ENCODE assay signal across 29 mouse cellular contexts in the genomic region with DNA sequence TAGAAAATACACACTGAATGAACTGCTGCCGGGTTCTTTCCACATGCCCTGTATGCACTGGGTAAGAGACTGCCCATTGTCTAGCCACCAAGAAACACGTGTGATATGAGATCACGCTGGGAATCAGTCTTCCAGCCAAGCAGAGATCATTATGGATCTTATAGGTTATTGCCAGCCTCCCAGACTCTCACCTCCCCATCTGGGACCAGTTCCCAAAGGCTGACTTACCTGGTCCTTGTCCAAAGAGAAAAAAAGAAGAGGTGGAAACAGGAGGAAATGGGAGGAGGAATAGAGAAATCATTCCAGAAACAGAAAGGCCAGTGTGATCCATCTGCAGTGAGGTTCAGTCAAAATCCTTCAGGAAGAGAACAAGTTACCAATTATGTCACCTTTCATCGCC.
DNase-seq lines count a peak whose midpoint lies in the region; ATAC-seq and TF ChIP-seq lines count a peak whose summit lies in the region.
"Had no signal": no experiment of that assay in that cellular context is flagged by ENCODE, and none has a peak within 500 bp of the region (broad histone marks: within the 10 kb centered on the region; RNA-seq: fewer than 3 reads in every experiment).

No protein-coding gene starts in this region.

- TF ChIP-seq CTCF in intestine, postnatal 0 days (IDR thresholded peaks at IDR 0.05; ENCODE audit: low read depth), result no peak
- TF ChIP-seq CTCF in stomach, postnatal 0 days (IDR thresholded peaks at IDR 0.05; ENCODE audit: low read depth), result no peak

- TF ChIP-seq EP300 in stomach, postnatal 0 days (optimal IDR thresholded peaks at IDR 0.05), result no peak

- H3K36me3 ChIP-seq in intestine, embryonic 14.5 days (ENCODE audit: control insufficient read depth, insufficient read depth, low read length), result no peaks in the 10 kb centered on the region
- H3K36me3 ChIP-seq in intestine, postnatal 0 days (ENCODE audit: control insufficient read depth, insufficient read depth), result no peaks in the 10 kb centered on the region
- no peaks in the 10 kb centered on the region for H3K36me3 ChIP-seq in stomach, embryonic 14.5 days (ENCODE audit: control insufficient read depth, insufficient read depth, low read length)
- H3K36me3 ChIP-seq in stomach, postnatal 0 days (ENCODE audit: control insufficient read depth, insufficient read depth, low read length), result no peaks in the 10 kb centered on the region
- no peaks in the 10 kb centered on the region for H3K36me3 ChIP-seq in intestine, embryonic 15.5 days
- H3K36me3 ChIP-seq: forebrain, embryonic 10.5 days; G1E; heart, embryonic 12.5 days; liver, embryonic 15.5 days; midbrain, embryonic 15.5 days; neural tube, embryonic 12.5 days had no signal

- no peaks in the 10 kb centered on the region for H3K27me3 ChIP-seq in intestine, embryonic 14.5 days (replicated peaks; ENCODE audit: control insufficient read depth, insufficient read depth, low read length)
- no peaks in the 10 kb centered on the region for H3K27me3 ChIP-seq in intestine, postnatal 0 days (replicated peaks; ENCODE audit: control insufficient read depth, insufficient read depth, low read length)
- no peaks in the 10 kb centered on the region for H3K27me3 ChIP-seq in stomach, embryonic 14.5 days (ENCODE audit: control insufficient read depth, insufficient read depth, low read length)
- H3K27me3 ChIP-seq in stomach, postnatal 0 days (ENCODE audit: control insufficient read depth, insufficient read depth, low read length), result no peaks in the 10 kb centered on the region
- no peaks in the 10 kb centered on the region for H3K27me3 ChIP-seq in intestine, embryonic 15.5 days (replicated peaks)
- H3K27me3 ChIP-seq: CH12.LX; heart, embryonic 12.5 days; liver, embryonic 15.5 days; midbrain, embryonic 15.5 days; neural tube, embryonic 12.5 days had no signal

- no peaks in the 10 kb centered on the region for H3K9me3 ChIP-seq in intestine, embryonic 14.5 days (ENCODE audit: control insufficient read depth, low read length)
- H3K9me3 ChIP-seq in intestine, postnatal 0 days (ENCODE audit: control insufficient read depth), result no peaks in the 10 kb centered on the region
- H3K9me3 ChIP-seq in stomach, embryonic 14.5 days (ENCODE audit: control insufficient read depth, low read depth, low read length), result no peaks in the 10 kb centered on the region
- H3K9me3 ChIP-seq in stomach, postnatal 0 days (ENCODE audit: control insufficient read depth, low read length), result no peaks in the 10 kb centered on the region
- H3K9me3 ChIP-seq in intestine, embryonic 15.5 days, result no peaks in the 10 kb centered on the region
- H3K9me3 ChIP-seq: forebrain, embryonic 10.5 days; heart, embryonic 12.5 days; liver, embryonic 15.5 days; midbrain, embryonic 15.5 days; neural tube, embryonic 12.5 days had no signal

- WGBS in intestine, embryonic 14.5 days, result 57% methylated on average over 4 of the region's 4 CpGs
- WGBS in intestine, postnatal 0 days, result 60% methylated on average over 4 of the region's 4 CpGs
- 58% methylated on average over 4 of the region's 4 CpGs for WGBS in stomach, embryonic 14.5 days
- 47% methylated on average over 4 of the region's 4 CpGs for WGBS in stomach, postnatal 0 days
- 55% methylated on average over 4 of the region's 4 CpGs for WGBS in intestine, embryonic 15.5 days

- 0 out of 2 replicates have a peak, but pooled peaks cover 7% of the 10 kb centered on the region for H3K4me1 ChIP-seq in intestine, embryonic 14.5 days (replicated peaks; ENCODE audit: control insufficient read depth, insufficient read depth, low read length)
- H3K4me1 ChIP-seq in intestine, postnatal 0 days (replicated peaks; ENCODE audit: control insufficient read depth, insufficient read depth, low read length), result no peaks in the 10 kb centered on the region
- peaks cover 8% of the 10 kb centered on the region; the same call in 1 of the 2 replicates for H3K4me1 ChIP-seq in stomach, embryonic 14.5 days (ENCODE audit: control insufficient read depth, insufficient read depth, low read length)
- no peaks in the 10 kb centered on the region; the same call in 1 of the 2 replicates for H3K4me1 ChIP-seq in stomach, postnatal 0 days (replicated peaks; ENCODE audit: control insufficient read depth, insufficient read depth)
- H3K4me1 ChIP-seq in intestine, embryonic 15.5 days (replicated peaks), result no peaks in the 10 kb centered on the region
- H3K4me1 ChIP-seq: heart, embryonic 12.5 days; liver, embryonic 15.5 days; midbrain, embryonic 15.5 days; neural tube, embryonic 12.5 days had no signal

- H3K4me3 ChIP-seq in intestine, embryonic 14.5 days (ENCODE audit: low read depth, low read length), result no peak overlapping the region
- no peak overlapping the region for H3K4me3 ChIP-seq in intestine, postnatal 0 days (ENCODE audit: low read depth, low read length)
- H3K4me3 ChIP-seq in stomach, embryonic 14.5 days (ENCODE audit: low read depth, low read length), result no peak overlapping the region
- H3K4me3 ChIP-seq in stomach, postnatal 0 days (ENCODE audit: low read depth, low read length), result no peak overlapping the region
- H3K4me3 ChIP-seq in intestine, embryonic 15.5 days (replicated peaks), result no peak overlapping the region
- H3K4me3 ChIP-seq: forebrain, embryonic 10.5 days; heart, embryonic 12.5 days; left cerebral cortex, adult 2 months; liver, embryonic 15.5 days; midbrain, embryonic 15.5 days; neural tube, embryonic 12.5 days had no signal

- H3K27ac ChIP-seq in intestine, embryonic 14.5 days (ENCODE audit: low read depth), result peak overlapping the region; percentile 3; the same call in 1 of the 2 replicates
- H3K27ac ChIP-seq in intestine, postnatal 0 days (ENCODE audit: low read depth, low read length), result no peak overlapping the region
- H3K27ac ChIP-seq in stomach, embryonic 14.5 days (ENCODE audit: low read length), result peak overlapping the region; percentile 45; the same call in 1 of the 2 replicates
- no peak overlapping the region for H3K27ac ChIP-seq in stomach, postnatal 0 days (replicated peaks)
- 0 out of 2 replicates have a peak overlapping the region, but pooled peaks have one; percentile 54 for H3K27ac ChIP-seq in intestine, embryonic 15.5 days
- H3K27ac ChIP-seq: forebrain, embryonic 10.5 days; hindbrain, postnatal 0 days; kidney, postnatal 0 days; left cerebral cortex, adult 2 months; liver, embryonic 15.5 days; macrophage; midbrain, embryonic 15.5 days; neural tube, embryonic 12.5 days had no signal

- H3K9ac ChIP-seq in intestine, embryonic 14.5 days (ENCODE audit: low read length), result no peak overlapping the region
- H3K9ac ChIP-seq in intestine, postnatal 0 days (ENCODE audit: low read depth, low read length), result no peak overlapping the region
- no peak overlapping the region for H3K9ac ChIP-seq in stomach, embryonic 14.5 days (replicated peaks; ENCODE audit: low read depth, low read length)
- no peak overlapping the region for H3K9ac ChIP-seq in stomach, postnatal 0 days (ENCODE audit: low read length)
- H3K9ac ChIP-seq in intestine, embryonic 15.5 days, result no peak overlapping the region
- H3K9ac ChIP-seq: heart, embryonic 12.5 days; liver, embryonic 15.5 days; midbrain, embryonic 15.5 days; neural tube, embryonic 12.5 days had no signal

- H3K4me2 ChIP-seq in intestine, embryonic 14.5 days (ENCODE audit: low read length), result no peak overlapping the region
- no peak overlapping the region for H3K4me2 ChIP-seq in intestine, postnatal 0 days (replicated peaks; ENCODE audit: low read depth)
- no peak overlapping the region for H3K4me2 ChIP-seq in stomach, embryonic 14.5 days (replicated peaks; ENCODE audit: low read depth, low read length)
- H3K4me2 ChIP-seq in stomach, postnatal 0 days (replicated peaks; ENCODE audit: low read depth), result no peak overlapping the region
- no peak overlapping the region for H3K4me2 ChIP-seq in intestine, embryonic 15.5 days (replicated peaks)
- H3K4me2 ChIP-seq: heart, embryonic 12.5 days; liver, embryonic 15.5 days; midbrain, embryonic 15.5 days; neural tube, embryonic 12.5 days had no signal

- DNase-seq in intestine, embryonic 14.5 days (ENCODE audit: low spot score), result peak; percentile 41
- no peak for DNase-seq in stomach, postnatal 0 days (ENCODE audit: low spot score)
- no peak for DNase-seq in MN1 (ENCODE audit: low spot score)
- DNase-seq in right cerebral cortex, postnatal 25 days, result no peak
- DNase-seq: adrenal gland, adult 2 months; B cell, adult 2 months; cerebellum, adult 11-12 months; cerebellum, postnatal 10 days; heart, postnatal 10 days; kidney, adult 2 months; layer of hippocampus, adult 9-11 months; retina, postnatal 1 day; right cerebral cortex, postnatal 4 days; thymus, postnatal 25 days had no signal

- ATAC-seq in intestine, embryonic 14.5 days (replicated peaks; ENCODE audit: low FRiP score, low TSS enrichment, low read depth), result no peak
- ATAC-seq in intestine, postnatal 0 days, result no peak
- ATAC-seq in stomach, embryonic 14.5 days (ENCODE audit: insufficient number of reproducible peaks, insufficient read depth, low FRiP score, low read depth), result no peak
- no peak for ATAC-seq in stomach, postnatal 0 days (ENCODE audit: low FRiP score, low TSS enrichment)
- no peak for ATAC-seq in intestine, embryonic 15.5 days
- ATAC-seq: forebrain, embryonic 16.5 days; hindbrain, postnatal 0 days; midbrain, embryonic 15.5 days had no signal

Comparison
In these comparisons a context has a peak if more than half of its experiments do, and no peak if none do; other contexts are left out.
1. H3K27ac ChIP-seq: peak in intestine, embryonic 14.5 days (single experiment), stomach, embryonic 14.5 days (single experiment) and intestine, embryonic 15.5 days (single experiment); none in intestine, postnatal 0 days (single experiment) and stomach, postnatal 0 days (single experiment).